Mouse (Mus musculus) embryo, embryonic 10.5 days (tissue): ENCODE data around the gene 4930578G10Rik.
"Not testable (repeated sequence)": the region's sequence is repeated elsewhere in the genome, so short reads cannot be mapped to it uniquely, and the experiment has no call there.

Experiments
- DNase-seq: peaks from one replicate; pipeline ENCODE4 v3.0.0-alpha.2; 2015; ENCODE audit warnings: low spot score

4930578G10Rik gene

GRCm38 (mm10) chr4:42735245-42735644, at the start of gene 4930578G10Rik:
Gene 4930578G10Rik, plus strand, starts transcription at chr4:42735545.
- DNase-seq: not testable (repeated sequence)

GRCm38 (mm10) chr4:42756477-42756876, 21.1 kb downstream of the 4930578G10Rik start, which contains the start of gene Ccl19:
Gene Ccl19, minus strand, starts transcription at chr4:42756577.
- DNase-seq: not testable (repeated sequence)

GRCm38 (mm10) chr4:42773893-42774292, 38.5 kb downstream of the 4930578G10Rik start, which contains the start of gene Ccl21a:
Gene Ccl21a, minus strand, starts transcription at chr4:42773993.
- not testable (repeated sequence) for DNase-seq

- not testable (repeated sequence) for DNase-seq
Measured at GRCm38 (mm10) chr4:42853788-42854187, 118.4 kb downstream of the 4930578G10Rik start, which contains the start of gene Fam205a1. Gene Fam205a1, minus strand, starts transcription at chr4:42853888.

- DNase-seq: not testable (repeated sequence)
Measured at GRCm38 (mm10) chr4:42856671-42857070, 121.3 kb downstream of the 4930578G10Rik start, which contains the start of gene Gm12394. Gene Gm12394, minus strand, starts transcription at chr4:42856771.

- DNase-seq: not testable (repeated sequence)
Measured at GRCm38 (mm10) chr4:42860483-42860882, 125.1 kb downstream of the 4930578G10Rik start.

GRCm38 (mm10) chr4:42863487-42863886, 128.1 kb downstream of the 4930578G10Rik start:
- DNase-seq: not testable (repeated sequence)

- no peak for DNase-seq
Measured at GRCm38 (mm10) chr4:42867390-42867789, 132.0 kb downstream of the 4930578G10Rik start.

- DNase-seq: no peak
Measured at GRCm38 (mm10) chr4:42868193-42868592, 132.8 kb downstream of the 4930578G10Rik start.

GRCm38 (mm10) chr4:42870748-42871147, 135.4 kb downstream of the 4930578G10Rik start:
- DNase-seq: no peak

- no peak for DNase-seq
Measured at GRCm38 (mm10) chr4:42872151-42872550, 136.8 kb downstream of the 4930578G10Rik start.

- no peak for DNase-seq
Measured at GRCm38 (mm10) chr4:42872746-42873435, 137.5 kb downstream of the 4930578G10Rik start.

- DNase-seq: no peak
Measured at GRCm38 (mm10) chr4:42874134-42874533, 138.8 kb downstream of the 4930578G10Rik start, which contains the start of gene Fam205c. Gene Fam205c, minus strand, starts transcription at chr4:42874234.

GRCm38 (mm10) chr4:42876586-42877291, 141.4 kb downstream of the 4930578G10Rik start:
- peak; percentile 86 for DNase-seq

- no peak for DNase-seq
Measured at GRCm38 (mm10) chr4:42877657-42878056, 142.3 kb downstream of the 4930578G10Rik start.

GRCm38 (mm10) chr4:42879829-42880676, 144.7 kb downstream of the 4930578G10Rik start:
- DNase-seq: no peak

- DNase-seq: no peak
Measured at GRCm38 (mm10) chr4:42880677-42880948, 145.3 kb downstream of the 4930578G10Rik start.

- no peak for DNase-seq
Measured at GRCm38 (mm10) chr4:42886926-42887325, 151.6 kb downstream of the 4930578G10Rik start.

- no peak for DNase-seq
Measured at GRCm38 (mm10) chr4:42888806-42889205, 153.5 kb downstream of the 4930578G10Rik start.

- no peak for DNase-seq
Measured at GRCm38 (mm10) chr4:42891176-42891575, 155.8 kb downstream of the 4930578G10Rik start.

- DNase-seq: no peak
Measured at GRCm38 (mm10) chr4:42895118-42895517, 159.8 kb downstream of the 4930578G10Rik start.
